Mouse (Mus musculus): Measurements from ENCODE around the gene Npas2. TPM values are rescaled to one million over a fixed set of nuclear protein-coding genes. Genes with fewer than 3 reads are reported as not detected.

Gene Npas2
- polyA plus RNA-seq, 1 experiment from 2014 or later, result 1.6 TPM

- 32% methylated on average over 9 of the region's 9 CpGs for WGBS
- Histone ChIP-seq H3K36me3 (ENCODE audit: control insufficient read depth, insufficient read depth) (no peaks in the 10 kb centered on the region), H3K4me3 (replicated peaks; ENCODE audit: low read length) (no peak overlapping the region), H3K27ac (ENCODE audit: low read length) (no peak overlapping the region), H3K4me1 (replicated peaks; ENCODE audit: control insufficient read depth, insufficient read depth, low read length) (peaks cover 9% of the 10 kb centered on the region; the same call in 1 of the 2 replicates), H3K4me2 (ENCODE audit: low read length) (no peak overlapping the region), H3K27me3 (replicated peaks; ENCODE audit: control insufficient read depth, insufficient read depth, low read length) (no peaks in the 10 kb centered on the region), H3K9ac (replicated peaks; ENCODE audit: low read depth, low read length) (no peak overlapping the region), H3K9me3 (ENCODE audit: control insufficient read depth, low read length) (no peaks in the 10 kb centered on the region)
- peak; percentile 87 for ATAC-seq
Observed at GRCm38 (mm10) chr1:39266843-39267512, 73.4 kb downstream of the Npas2 start.

DNA sequence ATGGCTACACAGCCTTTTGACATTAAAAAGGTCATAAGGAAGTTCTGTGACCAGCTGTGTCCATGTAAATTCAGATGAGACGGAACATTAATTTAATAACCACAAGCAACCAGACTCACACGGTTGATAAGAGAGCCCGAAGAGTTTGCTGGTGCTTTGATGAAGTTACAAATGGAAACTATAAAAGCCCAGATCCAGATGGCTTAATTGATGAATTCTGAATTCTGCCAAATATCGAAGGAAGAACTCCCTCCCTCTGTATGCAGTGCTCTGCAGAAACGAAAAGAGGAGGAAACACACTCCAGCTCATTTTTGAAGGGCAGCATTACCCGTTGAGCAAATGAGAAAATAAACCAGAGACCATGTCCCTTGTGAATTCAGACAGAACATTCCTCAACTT lies 79.4 kb downstream of the Npas2 start:
- no peaks in the 10 kb centered on the region for H3K36me3 ChIP-seq (ENCODE audit: control insufficient read depth, insufficient read depth)
- WGBS, result 74% methylated on average over 6 of the region's 6 CpGs
- H3K4me3 ChIP-seq (replicated peaks; ENCODE audit: low read length), result no peak overlapping the region
- no peak overlapping the region for H3K4me2 ChIP-seq (ENCODE audit: low read length)
- no peaks in the 10 kb centered on the region for H3K27me3 ChIP-seq (replicated peaks; ENCODE audit: control insufficient read depth, insufficient read depth, low read length)
- no peak overlapping the region for H3K27ac ChIP-seq (ENCODE audit: low read length)
- H3K9me3 ChIP-seq (ENCODE audit: control insufficient read depth, low read length), result no peaks in the 10 kb centered on the region
- no peak for ATAC-seq
- no peak overlapping the region for H3K9ac ChIP-seq (replicated peaks; ENCODE audit: low read depth, low read length)
- no peaks in the 10 kb centered on the region for H3K4me1 ChIP-seq (replicated peaks; ENCODE audit: control insufficient read depth, insufficient read depth, low read length)

DNA sequence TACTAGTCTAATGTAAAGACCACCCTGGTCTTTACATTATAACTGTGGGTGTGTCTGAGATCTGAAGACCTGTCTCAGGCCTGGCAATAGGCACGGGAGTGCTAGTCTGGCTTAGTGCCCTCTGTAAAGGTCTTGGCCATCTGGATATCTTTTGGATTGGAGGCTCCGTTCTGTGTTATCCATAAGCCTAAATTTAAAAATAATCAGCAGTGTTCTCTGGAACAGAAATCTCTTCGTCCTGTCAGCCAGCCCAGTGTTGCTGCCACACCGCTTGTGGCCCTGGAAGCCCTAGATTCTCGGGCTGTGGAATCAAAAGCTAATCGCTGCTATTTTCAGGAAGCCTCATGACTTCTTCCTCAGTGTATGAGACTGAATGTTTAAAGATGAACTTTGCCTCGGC lies 86.9 kb downstream of the Npas2 start:
- no peak overlapping the region for H3K4me3 ChIP-seq (replicated peaks; ENCODE audit: low read length)
- no peaks in the 10 kb centered on the region for H3K4me1 ChIP-seq (replicated peaks; ENCODE audit: control insufficient read depth, insufficient read depth, low read length)
- WGBS, result 86% methylated on average over 7 of the region's 7 CpGs
- H3K27me3 ChIP-seq (replicated peaks; ENCODE audit: control insufficient read depth, insufficient read depth, low read length), result no peaks in the 10 kb centered on the region
- H3K27ac ChIP-seq (ENCODE audit: low read length), result no peak overlapping the region
- no peak overlapping the region for H3K9ac ChIP-seq (replicated peaks; ENCODE audit: low read depth, low read length)
- ATAC-seq, result no peak
- no peak overlapping the region for H3K4me2 ChIP-seq (ENCODE audit: low read length)
- no peaks in the 10 kb centered on the region for H3K9me3 ChIP-seq (ENCODE audit: control insufficient read depth, low read length)
- no peaks in the 10 kb centered on the region for H3K36me3 ChIP-seq (ENCODE audit: control insufficient read depth, insufficient read depth)

GRCm38 (mm10) chr1:39280989-39281875 lies 87.7 kb downstream of the Npas2 start:
- no peaks in the 10 kb centered on the region for H3K9me3 ChIP-seq (ENCODE audit: control insufficient read depth, low read length)
- no peak overlapping the region for H3K27ac ChIP-seq (ENCODE audit: low read length)
- no peak overlapping the region for H3K9ac ChIP-seq (replicated peaks; ENCODE audit: low read depth, low read length)
- no peaks in the 10 kb centered on the region for H3K27me3 ChIP-seq (replicated peaks; ENCODE audit: control insufficient read depth, insufficient read depth, low read length)
- H3K4me1 ChIP-seq (replicated peaks; ENCODE audit: control insufficient read depth, insufficient read depth, low read length), result no peaks in the 10 kb centered on the region
- no peak overlapping the region for H3K4me3 ChIP-seq (replicated peaks; ENCODE audit: low read length)
- ATAC-seq, result no peak
- no peaks in the 10 kb centered on the region for H3K36me3 ChIP-seq (ENCODE audit: control insufficient read depth, insufficient read depth)
- 63% methylated on average over 15 of the region's 15 CpGs for WGBS
- no peak overlapping the region for H3K4me2 ChIP-seq (ENCODE audit: low read length)

- WGBS, result 90% methylated on average over 5 of the region's 5 CpGs
- Histone ChIP-seq H3K4me2 (ENCODE audit: low read length) (no peak overlapping the region), H3K27ac (ENCODE audit: low read length) (no peak overlapping the region)
Observed at GRCm38 (mm10) chr1:39281888-39282287, 88.4 kb downstream of the Npas2 start.

DNA sequence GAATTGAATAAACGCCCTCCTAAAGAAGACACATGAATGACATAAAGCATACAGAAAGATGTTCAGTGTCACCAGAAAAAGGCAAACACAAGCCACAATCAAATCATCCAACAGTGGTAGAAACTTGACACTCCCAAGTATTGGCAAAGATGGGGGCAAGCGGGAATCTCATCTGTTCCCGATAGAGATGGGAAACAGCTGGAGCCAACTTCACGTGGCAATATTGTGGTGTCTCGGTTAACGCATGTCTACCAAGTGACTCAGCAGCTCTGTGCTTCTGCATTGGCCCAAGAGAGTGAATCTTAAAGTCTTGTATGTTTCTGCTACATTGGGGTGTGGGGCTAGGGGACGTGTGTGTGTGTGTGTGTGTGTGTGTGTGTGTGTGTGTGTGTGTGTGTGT lies 89.8 kb downstream of the Npas2 start:
- ATAC-seq, result no peak
- H3K9ac ChIP-seq (replicated peaks; ENCODE audit: low read depth, low read length), result no peak overlapping the region
- no peak overlapping the region for H3K4me3 ChIP-seq (replicated peaks; ENCODE audit: low read length)
- H3K27ac ChIP-seq (ENCODE audit: low read length), result no peak overlapping the region
- WGBS, result 85% methylated on average over 7 of the region's 7 CpGs
- no peak overlapping the region for H3K4me2 ChIP-seq (ENCODE audit: low read length)
- no peaks in the 10 kb centered on the region for H3K9me3 ChIP-seq (ENCODE audit: control insufficient read depth, low read length)
- no peaks in the 10 kb centered on the region; the same call in 1 of the 2 replicates for H3K4me1 ChIP-seq (replicated peaks; ENCODE audit: control insufficient read depth, insufficient read depth, low read length)
- no peaks in the 10 kb centered on the region for H3K27me3 ChIP-seq (replicated peaks; ENCODE audit: control insufficient read depth, insufficient read depth, low read length)
- H3K36me3 ChIP-seq (ENCODE audit: control insufficient read depth, insufficient read depth), result no peaks in the 10 kb centered on the region

More at GRCm38 (mm10) chr1:39281888-39282287, 88.4 kb downstream of the Npas2 start:
- no peaks in the 10 kb centered on the region for H3K36me3 ChIP-seq (ENCODE audit: control insufficient read depth, insufficient read depth)
- no peak for ATAC-seq
- H3K4me3 ChIP-seq (replicated peaks; ENCODE audit: low read length), result no peak overlapping the region
- H3K4me1 ChIP-seq (replicated peaks; ENCODE audit: control insufficient read depth, insufficient read depth, low read length), result no peaks in the 10 kb centered on the region
- no peak overlapping the region for H3K9ac ChIP-seq (replicated peaks; ENCODE audit: low read depth, low read length)
- H3K9me3 ChIP-seq (ENCODE audit: control insufficient read depth, low read length), result no peaks in the 10 kb centered on the region
- H3K27me3 ChIP-seq (replicated peaks; ENCODE audit: control insufficient read depth, insufficient read depth, low read length), result no peaks in the 10 kb centered on the region

DNA sequence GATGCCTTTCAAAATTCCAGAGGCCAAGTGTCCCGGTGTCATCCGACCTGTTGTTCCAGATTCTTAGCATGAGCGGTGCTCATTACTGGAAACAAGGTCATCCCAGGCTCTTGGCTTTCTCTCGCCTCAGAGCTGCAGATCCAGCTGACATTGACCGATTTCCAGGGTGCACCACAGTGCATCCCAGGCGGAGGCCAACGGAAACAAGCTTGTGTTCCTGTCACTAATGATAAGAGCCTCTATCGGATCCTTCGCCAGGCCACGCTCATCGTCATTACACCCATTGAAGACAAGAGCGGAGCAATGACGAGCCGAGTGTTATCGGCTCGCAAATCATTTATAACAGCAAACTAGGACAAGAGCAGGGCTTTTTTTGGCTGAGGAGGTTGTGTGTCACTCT lies 91.3 kb downstream of the Npas2 start:
- no peak overlapping the region for H3K4me2 ChIP-seq (ENCODE audit: low read length)
- ATAC-seq, result no peak
- no peak overlapping the region for H3K27ac ChIP-seq (ENCODE audit: low read length)
- H3K9ac ChIP-seq (replicated peaks; ENCODE audit: low read depth, low read length), result no peak overlapping the region
- H3K9me3 ChIP-seq (ENCODE audit: control insufficient read depth, low read length), result no peaks in the 10 kb centered on the region
- H3K4me1 ChIP-seq (replicated peaks; ENCODE audit: control insufficient read depth, insufficient read depth, low read length), result no peaks in the 10 kb centered on the region; the same call in 1 of the 2 replicates
- no peak overlapping the region for H3K4me3 ChIP-seq (replicated peaks; ENCODE audit: low read length)
- H3K36me3 ChIP-seq (ENCODE audit: control insufficient read depth, insufficient read depth), result no peaks in the 10 kb centered on the region
- WGBS, result 90% methylated on average over 16 of the region's 16 CpGs
- H3K27me3 ChIP-seq (replicated peaks; ENCODE audit: control insufficient read depth, insufficient read depth, low read length), result no peaks in the 10 kb centered on the region

GRCm38 (mm10) chr1:39287076-39287475 lies 93.5 kb downstream of the Npas2 start:
- 93% methylated on average over 9 of the region's 9 CpGs for WGBS
- Histone ChIP-seq H3K9ac (replicated peaks; ENCODE audit: low read depth, low read length) (no peak overlapping the region), H3K36me3 (ENCODE audit: control insufficient read depth, insufficient read depth) (no peaks in the 10 kb centered on the region), H3K27ac (ENCODE audit: low read length) (no peak overlapping the region), H3K27me3 (replicated peaks; ENCODE audit: control insufficient read depth, insufficient read depth, low read length) (no peaks in the 10 kb centered on the region), H3K4me3 (replicated peaks; ENCODE audit: low read length) (no peak overlapping the region), H3K9me3 (ENCODE audit: control insufficient read depth, low read length) (no peaks in the 10 kb centered on the region), H3K4me1 (replicated peaks; ENCODE audit: control insufficient read depth, insufficient read depth, low read length) (no peaks in the 10 kb centered on the region; the same call in 1 of the 2 replicates), H3K4me2 (ENCODE audit: low read length) (no peak overlapping the region)
- ATAC-seq, result no peak

DNA sequence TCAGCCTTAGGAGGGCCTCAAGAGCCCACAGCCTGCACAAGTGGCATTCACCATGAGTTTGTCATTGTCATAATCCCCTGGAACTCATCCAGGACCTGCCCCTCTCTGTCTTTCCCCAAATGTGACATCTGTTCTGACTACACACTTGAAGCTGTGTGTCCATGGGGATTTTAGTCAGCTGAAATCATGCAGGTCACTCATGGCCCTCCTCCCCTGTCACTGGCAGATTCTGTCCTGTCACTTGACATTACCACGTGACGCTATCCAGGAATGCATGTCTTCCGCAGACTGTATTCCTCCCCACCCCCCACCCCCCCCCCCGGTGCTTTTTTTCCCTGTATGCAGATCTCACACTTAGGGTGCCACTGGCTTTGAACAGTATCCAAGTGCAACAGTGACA lies 94.3 kb downstream of the Npas2 start:
- Histone ChIP-seq H3K4me1 (replicated peaks; ENCODE audit: control insufficient read depth, insufficient read depth, low read length) (no peaks in the 10 kb centered on the region; the same call in 1 of the 2 replicates), H3K9ac (replicated peaks; ENCODE audit: low read depth, low read length) (no peak overlapping the region), H3K4me3 (replicated peaks; ENCODE audit: low read length) (no peak overlapping the region), H3K36me3 (ENCODE audit: control insufficient read depth, insufficient read depth) (no peaks in the 10 kb centered on the region), H3K27me3 (replicated peaks; ENCODE audit: control insufficient read depth, insufficient read depth, low read length) (no peaks in the 10 kb centered on the region), H3K9me3 (ENCODE audit: control insufficient read depth, low read length) (no peaks in the 10 kb centered on the region), H3K27ac (ENCODE audit: low read length) (no peak overlapping the region), H3K4me2 (ENCODE audit: low read length) (no peak overlapping the region)
- no peak for ATAC-seq
- 67% methylated on average over 4 of the region's 4 CpGs for WGBS

All from forebrain, embryonic 16.5 days (tissue).